Mouse (Mus musculus) heart, embryonic 15.5 days (tissue): ENCODE data around the gene Spats2. TPM values are rescaled to one million over a fixed set of nuclear protein-coding genes. Genes with fewer than 3 reads are reported as not detected.
A peak's percentile ranks its signal among the peaks of the same experiment; 100 is the strongest.
"Not testable (repeated sequence)": the region's sequence is repeated elsewhere in the genome, so short reads cannot be mapped to it uniquely, and the experiment has no call there.

ENCODE experiments used
- ATAC-seq: fragments of 200-750 bp; cut with Nextera tagmentation; replicated peaks from 2 replicates; pipeline ENCODE4 v1.8.0; 2017; ENCODE audit warnings: low read depth, moderate TSS enrichment; ENCODE audit not compliant: insufficient number of reproducible peaks, insufficient read depth, low FRiP score
- H3K27ac ChIP-seq: fragments of 300-500 bp; sonication (generic); 2 replicates; pipeline ENCODE4 v1.5.1; 2015; ENCODE audit warnings: mild to moderate bottlenecking, inconsistent platforms
- H3K27me3 ChIP-seq: fragments of 300-500 bp; sonication (generic); 2 replicates; pipeline ENCODE4 v1.6.1; 2015; ENCODE audit warnings: inconsistent platforms
- H3K36me3 ChIP-seq: fragments of 300-500 bp; sonication (generic); 2 replicates; pipeline ENCODE4 v1.6.1; 2015; ENCODE audit warnings: mild to moderate bottlenecking, inconsistent platforms
- H3K4me1 ChIP-seq: fragments of 300-500 bp; sonication (generic); replicated peaks from 2 replicates; pipeline ENCODE4 v1.6.1; 2015; ENCODE audit warnings: inconsistent platforms
- H3K4me2 ChIP-seq: fragments of 300-500 bp; sonication (generic); 2 replicates; pipeline ENCODE4 v1.6.1; 2015; ENCODE audit warnings: inconsistent platforms, mild to moderate bottlenecking, moderate library complexity
- H3K4me3 ChIP-seq: fragments of 300-500 bp; sonication (generic); 2 replicates; pipeline ENCODE4 v1.5.1; 2015; ENCODE audit warnings: mild to moderate bottlenecking, inconsistent platforms
- H3K9ac ChIP-seq: fragments of 300-500 bp; sonication (generic); 2 replicates; pipeline ENCODE4 v1.6.1; 2015; ENCODE audit warnings: mild to moderate bottlenecking, inconsistent platforms
- H3K9me3 ChIP-seq: fragments of 300-500 bp; sonication (generic); replicated peaks from 2 replicates; pipeline ENCODE4 v1.6.1; 2016; ENCODE audit warnings: inconsistent platforms
- WGBS: fragments of 180-500 bp; shearing (Covaris S2); methylation state at CpG from one replicate; pipeline ENCODE4 v1.1.7; 2015; ENCODE audit warnings: mixed read lengths; 5-methylcytosine and 5-hydroxymethylcytosine counted together
- polyA plus RNA-seq: library from polyadenylated mRNA; unstranded; fragments of >200 nt; fragmentation: Nextera tagmentation; extraction: Ambion mirVana; gene quantifications from 2 replicates; pipeline ENCODE4 v1.2.1, GENCODE M21; 2015

Gene Spats2
- polyA plus RNA-seq, 1 experiment from 2014 or later, result 27.3 TPM

DNA sequence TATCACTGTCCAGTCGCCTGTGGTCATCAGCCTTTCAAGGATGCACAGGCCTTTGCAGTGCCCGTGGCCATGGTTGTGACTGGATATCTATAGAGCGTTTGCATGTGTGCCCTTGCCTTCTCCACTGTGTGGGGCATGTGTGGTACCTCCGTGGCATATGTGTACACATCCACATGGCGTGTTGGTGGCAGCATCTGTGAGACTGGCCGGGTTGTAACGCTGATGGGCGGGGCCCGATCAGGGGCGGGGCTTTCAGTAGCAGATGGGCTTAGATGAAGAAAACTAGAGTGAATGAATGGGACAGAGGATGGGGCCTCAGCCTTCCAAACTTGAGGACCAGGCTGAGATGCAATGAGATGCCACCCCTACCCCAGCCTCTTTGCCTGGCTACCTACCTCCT is 106.3 kb downstream of the Spats2 start:
- 65% methylated on average over 10 of the region's 10 CpGs for WGBS
- no peak overlapping the region for H3K27ac ChIP-seq
- peaks cover 69% of the 10 kb centered on the region for H3K27me3 ChIP-seq
- H3K4me1 ChIP-seq, result 0 out of 2 replicates have a peak, but pooled peaks cover 2% of the 10 kb centered on the region
- H3K9me3 ChIP-seq, result no peaks in the 10 kb centered on the region
- H3K4me3 ChIP-seq, result no peak overlapping the region
- no peak overlapping the region for H3K9ac ChIP-seq
- no peak for ATAC-seq
- no peaks in the 10 kb centered on the region for H3K36me3 ChIP-seq
- H3K4me2 ChIP-seq, result no peak overlapping the region

- Histone ChIP-seq H3K4me3 (no peak overlapping the region), H3K27me3 (peaks cover 52% of the 10 kb centered on the region), H3K4me1 (0 out of 2 replicates have a peak, but pooled peaks cover 2% of the 10 kb centered on the region), H3K9me3 (no peaks in the 10 kb centered on the region), H3K9ac (no peak overlapping the region), H3K36me3 (no peaks in the 10 kb centered on the region), H3K27ac (no peak overlapping the region), H3K4me2 (no peak overlapping the region)
- no peak for ATAC-seq
- 58% methylated on average over 17 of the region's 17 CpGs for WGBS
Observed at GRCm38 (mm10) chr15:99233719-99234118, 108.0 kb downstream of the Spats2 start.

DNA sequence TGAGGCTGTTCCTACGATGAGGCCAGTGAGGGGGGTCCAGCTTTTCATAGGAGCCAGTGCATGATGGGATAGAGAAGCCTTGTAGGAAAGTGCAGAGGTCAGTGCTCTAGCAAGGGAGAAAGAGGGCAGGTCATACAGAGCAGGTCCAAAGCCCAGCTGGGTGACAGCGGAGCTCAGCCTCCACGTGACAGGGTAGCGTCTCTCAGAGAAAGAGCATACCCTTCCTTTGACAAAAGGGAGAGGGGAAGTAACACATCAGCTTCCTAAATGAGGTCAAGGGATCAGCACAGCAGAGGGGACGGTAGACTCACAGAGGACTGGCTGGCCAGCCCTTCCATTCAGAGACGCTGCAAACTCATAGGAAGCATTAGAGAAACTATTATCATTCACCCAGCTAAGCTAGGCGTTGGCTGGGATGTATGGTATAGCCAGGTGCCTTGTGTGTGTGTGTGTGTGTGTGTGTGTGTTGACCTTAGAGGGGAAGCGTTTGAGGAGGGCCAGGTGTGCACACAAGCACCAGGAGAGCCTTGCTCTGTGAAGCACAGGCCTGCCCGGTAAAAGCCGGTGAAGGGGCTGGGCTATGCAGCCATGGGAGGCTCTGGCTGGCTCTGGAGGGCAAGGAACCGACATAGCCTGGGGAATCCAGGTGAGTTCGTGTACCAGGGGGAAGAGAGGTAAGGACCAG is 108.8 kb downstream of the Spats2 start:
- no peaks in the 10 kb centered on the region for H3K36me3 ChIP-seq
- WGBS, result 54% methylated on average over 12 of the region's 12 CpGs
- H3K4me2 ChIP-seq, result no peak overlapping the region
- H3K4me1 ChIP-seq, result no peaks in the 10 kb centered on the region
- peaks cover 45% of the 10 kb centered on the region for H3K27me3 ChIP-seq
- no peak overlapping the region for H3K9ac ChIP-seq
- ATAC-seq, result no peak
- H3K4me3 ChIP-seq, result no peak overlapping the region
- H3K9me3 ChIP-seq, result no peaks in the 10 kb centered on the region
- H3K27ac ChIP-seq, result no peak overlapping the region

- H3K36me3 ChIP-seq, result peaks cover 12% of the 10 kb centered on the region; the same call in 1 of the 2 replicates
- H3K4me3 ChIP-seq, result no peak overlapping the region
- H3K27me3 ChIP-seq, result peaks cover 18% of the 10 kb centered on the region
- H3K27ac ChIP-seq, result no peak overlapping the region
- WGBS, result 59% methylated on average over 11 of the region's 11 CpGs
- no peak overlapping the region for H3K4me2 ChIP-seq
- H3K9me3 ChIP-seq, result no peaks in the 10 kb centered on the region
- no peaks in the 10 kb centered on the region for H3K4me1 ChIP-seq
- ATAC-seq, result no peak
- no peak overlapping the region for H3K9ac ChIP-seq
Observed at GRCm38 (mm10) chr15:99238006-99238405, 112.3 kb downstream of the Spats2 start.

DNA sequence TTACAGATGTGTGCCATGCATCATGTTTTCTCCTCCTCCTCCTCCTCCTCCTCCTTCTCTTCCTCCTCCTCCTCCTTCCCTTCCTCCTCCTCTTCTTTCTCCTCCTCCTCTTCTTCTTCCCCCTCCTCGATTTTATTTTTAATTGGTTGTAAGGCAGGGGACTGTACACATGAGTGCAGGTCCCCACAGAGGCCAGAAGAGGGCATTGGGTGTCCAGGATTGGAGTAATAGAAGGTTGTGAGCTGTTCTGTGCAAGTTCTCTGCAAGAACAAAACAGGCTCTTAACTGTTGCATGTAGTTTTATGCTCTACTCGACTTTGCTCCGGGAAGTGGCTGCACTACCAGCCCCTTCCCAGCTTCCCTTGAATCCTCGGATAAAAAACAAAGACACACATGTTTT is 114.4 kb downstream of the Spats2 start:
- H3K27me3 ChIP-seq, result no peaks in the 10 kb centered on the region
- H3K4me3 ChIP-seq, result no peak overlapping the region
- WGBS, result 62% methylated on average over 4 of the region's 4 CpGs
- H3K4me2 ChIP-seq, result no peak overlapping the region
- no peak overlapping the region for H3K27ac ChIP-seq
- no peaks in the 10 kb centered on the region for H3K4me1 ChIP-seq
- ATAC-seq, result no peak
- H3K9me3 ChIP-seq, result no peaks in the 10 kb centered on the region
- peaks cover 32% of the 10 kb centered on the region for H3K36me3 ChIP-seq
- no peak overlapping the region for H3K9ac ChIP-seq

- Histone ChIP-seq H3K4me2 (no peak overlapping the region), H3K9me3 (no peaks in the 10 kb centered on the region), H3K36me3 (peaks cover 41% of the 10 kb centered on the region), H3K4me3 (no peak overlapping the region), H3K27ac (no peak overlapping the region), H3K9ac (no peak overlapping the region), H3K4me1 (no peaks in the 10 kb centered on the region), H3K27me3 (no peaks in the 10 kb centered on the region)
- no peak for ATAC-seq
- 69% methylated on average over 4 of the region's 4 CpGs for WGBS
Observed at GRCm38 (mm10) chr15:99241249-99241648, 115.5 kb downstream of the Spats2 start.

- Histone ChIP-seq H3K27me3 (no peaks in the 10 kb centered on the region), H3K4me1 (peaks cover 5% of the 10 kb centered on the region), H3K36me3 (peaks cover 49% of the 10 kb centered on the region), H3K27ac (no peak overlapping the region), H3K4me2 (no peak overlapping the region), H3K9ac (no peak overlapping the region), H3K4me3 (no peak overlapping the region), H3K9me3 (no peaks in the 10 kb centered on the region)
- no peak; the same call in 1 of the 2 replicates for ATAC-seq
- 97% methylated on average over 10 of the region's 10 CpGs for WGBS
Observed at GRCm38 (mm10) chr15:99242045-99242444, 116.3 kb downstream of the Spats2 start.

DNA sequence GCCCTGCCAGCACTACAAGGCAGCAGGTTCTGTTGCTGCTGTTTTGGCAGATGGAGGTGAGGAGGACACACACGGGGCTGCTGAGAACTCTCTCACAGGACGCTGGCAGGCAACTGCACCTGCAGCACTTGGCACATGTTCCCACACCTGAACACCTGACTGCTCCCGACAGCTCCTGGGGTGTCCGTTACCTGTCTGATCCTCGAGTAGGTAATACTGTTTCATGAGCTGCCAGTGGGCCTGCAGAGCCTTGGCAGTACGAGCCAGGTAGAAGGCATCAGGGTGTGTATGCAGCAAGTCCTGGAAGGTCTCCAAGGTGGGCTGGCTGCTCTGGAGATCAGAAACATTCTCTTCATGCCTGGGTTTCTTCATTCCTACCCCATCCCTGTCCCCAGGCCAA is 121.0 kb downstream of the Spats2 start:
- H3K27me3 ChIP-seq, H3K4me3 ChIP-seq, H3K9me3 ChIP-seq, ATAC-seq, H3K4me2 ChIP-seq: not testable (repeated sequence)
- Histone ChIP-seq H3K4me1 (peaks cover 41% of the 10 kb centered on the region), H3K9ac (peak overlapping the region; percentile 10; the same call in 1 of the 2 replicates), H3K27ac (peak overlapping the region; percentile 99; the same call in 1 of the 2 replicates), H3K36me3 (peaks cover 46% of the 10 kb centered on the region)
- WGBS, result 83% methylated on average over 6 of the region's 6 CpGs

- Histone ChIP-seq H3K4me1 (peaks cover 51% of the 10 kb centered on the region), H3K36me3 (peaks cover 34% of the 10 kb centered on the region), H3K4me2 (peak overlapping the region; percentile 78), H3K9me3 (no peaks in the 10 kb centered on the region), H3K4me3 (peak overlapping the region; percentile 62), H3K9ac (peak overlapping the region; percentile 48), H3K27me3 (no peaks in the 10 kb centered on the region), H3K27ac (peak overlapping the region; percentile 99)
- peak; percentile 53 for ATAC-seq
- 40% methylated on average over 9 of the region's 9 CpGs for WGBS
Observed at GRCm38 (mm10) chr15:99248972-99249371, 123.3 kb downstream of the Spats2 start.

DNA sequence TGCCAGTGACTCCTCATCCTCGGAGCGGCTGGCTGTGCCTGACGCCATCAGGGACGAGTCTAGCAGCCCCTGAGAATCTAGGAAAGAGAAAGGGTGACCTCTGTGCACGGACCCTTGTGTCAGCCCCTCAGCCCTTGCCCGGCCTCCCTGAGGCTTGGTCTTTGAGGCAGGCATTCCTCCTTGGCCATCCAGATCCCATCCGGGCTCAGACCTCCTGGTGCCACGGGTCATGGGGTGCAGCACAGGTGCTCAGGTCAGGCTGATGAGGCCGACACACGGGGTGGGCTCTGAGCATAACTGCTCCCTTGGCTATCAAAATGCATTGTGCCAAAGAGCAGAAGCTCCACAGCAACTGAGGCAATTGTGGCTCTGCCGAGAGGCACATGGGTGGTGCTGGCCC is 124.2 kb downstream of the Spats2 start:
- Histone ChIP-seq H3K36me3 (peaks cover 24% of the 10 kb centered on the region), H3K27me3 (no peaks in the 10 kb centered on the region), H3K27ac (peak overlapping the region; percentile 99), H3K4me1 (peaks cover 59% of the 10 kb centered on the region), H3K9me3 (no peaks in the 10 kb centered on the region), H3K4me3 (peak overlapping the region; percentile 62), H3K4me2 (peak overlapping the region; percentile 78), H3K9ac (peak overlapping the region; percentile 48)
- ATAC-seq, result no peak
- 80% methylated on average over 11 of the region's 11 CpGs for WGBS

DNA sequence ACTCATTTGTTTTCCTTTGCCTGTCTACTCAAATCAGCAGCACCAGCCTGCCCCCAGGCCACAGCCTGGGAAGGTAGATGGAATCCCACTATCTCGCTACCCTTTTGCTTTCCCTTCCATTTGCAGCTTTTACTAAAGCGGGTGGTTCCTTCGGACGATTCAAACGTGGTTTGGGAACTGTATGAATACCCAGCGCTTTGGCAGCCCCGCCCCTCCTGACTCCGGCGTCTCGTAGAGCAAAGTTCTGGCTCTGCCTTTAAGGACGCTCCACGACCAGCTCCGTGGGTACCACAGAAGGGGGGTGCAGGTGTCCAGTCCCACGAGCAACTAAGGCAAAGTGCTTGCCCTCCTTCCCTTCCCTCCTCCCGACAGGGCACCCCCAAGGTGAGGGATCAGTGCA is 125.4 kb downstream of the Spats2 start:
- Histone ChIP-seq H3K4me3 (peak overlapping the region; percentile 62), H3K27ac (peak overlapping the region; percentile 99), H3K4me2 (peak overlapping the region; percentile 78), H3K4me1 (peaks cover 63% of the 10 kb centered on the region), H3K9ac (peak overlapping the region; percentile 62), H3K36me3 (peaks cover 14% of the 10 kb centered on the region)
- H3K9me3 ChIP-seq, ATAC-seq, H3K27me3 ChIP-seq: not testable (repeated sequence)
- under 1% methylated on average over 14 of the region's 15 CpGs for WGBS
